Mouse (Mus musculus): Measurements from ENCODE around the gene Iqsec1. TPM values are rescaled to one million over a fixed set of nuclear protein-coding genes. Genes with fewer than 3 reads are reported as not detected.
A peak's percentile ranks its signal among the peaks of the same experiment; 100 is the strongest.

The Iqsec1 gene
- polyA plus RNA-seq, 1 experiment from 2014 or later: 14.6 TPM

- H3K4me1 ChIP-seq (ENCODE audit: control insufficient read depth, insufficient read depth, low read length): peaks cover 3% of the 10 kb centered on the region
- 76% methylated on average over 6 of the region's 6 CpGs for WGBS
- no peaks in the 10 kb centered on the region for H3K27me3 ChIP-seq (ENCODE audit: control insufficient read depth, insufficient read depth, low read length)
- H3K36me3 ChIP-seq (ENCODE audit: control insufficient read depth, insufficient read depth, low read length): no peaks in the 10 kb centered on the region
- no peak overlapping the region for H3K4me2 ChIP-seq
- no peak overlapping the region for H3K4me3 ChIP-seq (ENCODE audit: low read depth, low read length)
- H3K27ac ChIP-seq (ENCODE audit: low read depth, low read length): no peak overlapping the region
- H3K9ac ChIP-seq (ENCODE audit: low read length): no peak overlapping the region
- H3K9me3 ChIP-seq (ENCODE audit: control insufficient read depth, low read length): no peaks in the 10 kb centered on the region
- no peak for ATAC-seq (ENCODE audit: low FRiP score)
- no peak for DNase-seq (ENCODE audit: low spot score, missing footprints)
These were observed 366.9 kb downstream of the Iqsec1 start for GRCm38 (mm10) chr6:90621584-90621890.

GRCm38 (mm10) chr6:90620791-90621583 lies 367.5 kb downstream of the Iqsec1 start:
- peaks cover 3% of the 10 kb centered on the region for H3K4me1 ChIP-seq (ENCODE audit: control insufficient read depth, insufficient read depth, low read length)
- ATAC-seq (ENCODE audit: low FRiP score) (no peak), DNase-seq (ENCODE audit: low spot score, missing footprints) (peak; percentile 82)
- H3K4me3 ChIP-seq (ENCODE audit: low read depth, low read length): no peak overlapping the region
- no peaks in the 10 kb centered on the region for H3K36me3 ChIP-seq (ENCODE audit: control insufficient read depth, insufficient read depth, low read length)
- no peak overlapping the region for H3K4me2 ChIP-seq
- no peaks in the 10 kb centered on the region for H3K27me3 ChIP-seq (ENCODE audit: control insufficient read depth, insufficient read depth, low read length)
- WGBS: 45% methylated on average over 9 of the region's 9 CpGs
- no peaks in the 10 kb centered on the region for H3K9me3 ChIP-seq (ENCODE audit: control insufficient read depth, low read length)
- no peak overlapping the region for H3K9ac ChIP-seq (ENCODE audit: low read length)
- no peak overlapping the region for H3K27ac ChIP-seq (ENCODE audit: low read depth, low read length)

- Histone ChIP-seq H3K9me3 (ENCODE audit: control insufficient read depth, low read length) (no peaks in the 10 kb centered on the region), H3K4me2 (no peak overlapping the region), H3K27me3 (ENCODE audit: control insufficient read depth, insufficient read depth, low read length) (no peaks in the 10 kb centered on the region), H3K4me1 (ENCODE audit: control insufficient read depth, insufficient read depth, low read length) (peaks cover 3% of the 10 kb centered on the region), H3K36me3 (ENCODE audit: control insufficient read depth, insufficient read depth, low read length) (no peaks in the 10 kb centered on the region), H3K27ac (ENCODE audit: low read depth, low read length) (no peak overlapping the region), H3K9ac (ENCODE audit: low read length) (no peak overlapping the region), H3K4me3 (ENCODE audit: low read depth, low read length) (no peak overlapping the region)
- no peak for ATAC-seq (ENCODE audit: low FRiP score)
- 83% methylated on average over 5 of the region's 5 CpGs for WGBS
- no peak for DNase-seq (ENCODE audit: low spot score, missing footprints)
These were observed 368.5 kb downstream of the Iqsec1 start for GRCm38 (mm10) chr6:90619936-90620335.

DNA sequence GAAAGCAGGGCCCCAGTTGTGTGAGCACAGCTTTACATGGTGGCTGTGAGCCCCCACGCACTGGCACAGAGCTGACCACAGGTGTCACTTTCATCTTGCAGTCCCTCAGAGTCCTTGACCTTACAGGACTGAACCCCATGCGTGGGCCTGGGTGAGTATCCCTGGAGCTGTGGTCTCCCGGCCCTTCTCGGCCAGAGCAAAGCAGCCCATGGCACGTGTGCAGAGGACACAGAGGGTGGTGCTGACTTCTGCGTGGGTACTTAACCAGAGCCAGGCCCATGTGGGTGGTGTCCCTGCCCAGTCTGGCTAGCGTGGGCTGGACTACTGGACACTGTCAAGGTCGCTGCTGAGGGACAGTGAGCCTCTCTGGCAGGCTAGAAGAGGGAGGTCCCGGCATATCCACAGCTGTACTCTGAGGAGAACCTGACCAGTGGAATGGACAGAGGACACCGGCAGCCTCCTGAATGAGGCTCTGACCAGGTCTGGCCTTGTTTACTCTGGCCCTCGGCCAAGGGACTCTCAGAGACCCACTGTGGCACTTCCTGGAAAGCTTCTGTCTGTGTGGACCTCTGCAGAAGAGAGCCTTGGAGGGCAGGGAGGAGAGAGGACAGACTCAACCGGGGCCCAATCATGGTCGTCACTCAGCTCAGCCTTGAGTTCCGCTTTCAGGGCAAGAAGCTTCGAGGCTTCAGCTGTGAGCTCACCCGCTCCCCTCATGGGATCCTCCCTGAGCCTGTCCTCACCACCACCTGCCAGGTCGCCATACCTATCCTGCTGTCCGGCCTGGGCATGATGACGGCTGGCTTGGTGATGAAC lies 369.5 kb downstream of the Iqsec1 start:
- H3K27me3 ChIP-seq (ENCODE audit: control insufficient read depth, insufficient read depth, low read length): no peaks in the 10 kb centered on the region
- H3K36me3 ChIP-seq (ENCODE audit: control insufficient read depth, insufficient read depth, low read length): no peaks in the 10 kb centered on the region
- DNase-seq (ENCODE audit: low spot score, missing footprints): no peak
- H3K4me3 ChIP-seq (ENCODE audit: low read depth, low read length): no peak overlapping the region
- 86% methylated on average over 19 of the region's 19 CpGs for WGBS
- peaks cover 3% of the 10 kb centered on the region for H3K4me1 ChIP-seq (ENCODE audit: control insufficient read depth, insufficient read depth, low read length)
- H3K9me3 ChIP-seq (ENCODE audit: control insufficient read depth, low read length): no peaks in the 10 kb centered on the region
- no peak overlapping the region for H3K4me2 ChIP-seq
- H3K27ac ChIP-seq (ENCODE audit: low read depth, low read length): no peak overlapping the region
- no peak for ATAC-seq (ENCODE audit: low FRiP score)
- H3K9ac ChIP-seq (ENCODE audit: low read length): no peak overlapping the region

GRCm38 (mm10) chr6:90618274-90618673 lies 370.2 kb downstream of the Iqsec1 start:
- Histone ChIP-seq H3K27me3 (ENCODE audit: control insufficient read depth, insufficient read depth, low read length) (no peaks in the 10 kb centered on the region), H3K9me3 (ENCODE audit: control insufficient read depth, low read length) (no peaks in the 10 kb centered on the region), H3K4me2 (no peak overlapping the region), H3K27ac (ENCODE audit: low read depth, low read length) (no peak overlapping the region), H3K4me1 (ENCODE audit: control insufficient read depth, insufficient read depth, low read length) (peaks cover 3% of the 10 kb centered on the region), H3K36me3 (ENCODE audit: control insufficient read depth, insufficient read depth, low read length) (no peaks in the 10 kb centered on the region), H3K9ac (ENCODE audit: low read length) (no peak overlapping the region), H3K4me3 (ENCODE audit: low read depth, low read length) (no peak overlapping the region)
- WGBS: 75% methylated on average over 4 of the region's 4 CpGs
- no peak for ATAC-seq (ENCODE audit: low FRiP score)
- DNase-seq (ENCODE audit: low spot score, missing footprints): no peak

DNA sequence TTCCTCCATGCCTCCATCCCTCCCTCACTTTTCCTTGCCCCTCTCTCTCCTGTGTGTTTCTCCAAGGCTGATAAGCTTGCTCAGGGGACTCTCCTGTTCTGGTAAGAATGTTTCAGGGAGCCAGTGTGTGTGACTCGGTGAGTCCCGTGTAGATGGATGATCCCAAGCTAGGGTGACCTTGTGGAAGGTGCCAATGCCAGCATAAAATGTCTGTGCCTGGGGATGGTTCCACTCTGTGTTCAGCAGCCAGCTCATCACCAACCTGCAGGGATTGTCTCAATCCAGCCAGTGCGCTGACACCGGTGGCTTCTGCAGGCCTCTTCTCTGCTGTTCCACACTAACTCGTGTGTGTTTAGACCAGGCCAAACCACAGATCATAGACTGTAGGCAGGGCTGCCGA lies 372.0 kb downstream of the Iqsec1 start:
- Histone ChIP-seq H3K4me1 (ENCODE audit: control insufficient read depth, insufficient read depth, low read length) (peaks cover 3% of the 10 kb centered on the region), H3K27ac (ENCODE audit: low read depth, low read length) (no peak overlapping the region), H3K9ac (ENCODE audit: low read length) (no peak overlapping the region), H3K27me3 (ENCODE audit: control insufficient read depth, insufficient read depth, low read length) (no peaks in the 10 kb centered on the region), H3K4me2 (no peak overlapping the region), H3K36me3 (ENCODE audit: control insufficient read depth, insufficient read depth, low read length) (no peaks in the 10 kb centered on the region), H3K4me3 (ENCODE audit: low read depth, low read length) (no peak overlapping the region), H3K9me3 (ENCODE audit: control insufficient read depth, low read length) (no peaks in the 10 kb centered on the region)
- DNase-seq (ENCODE audit: low spot score, missing footprints): no peak
- ATAC-seq (ENCODE audit: low FRiP score): no peak
- 88% methylated on average over 6 of the region's 6 CpGs for WGBS

GRCm38 (mm10) chr6:90615991-90616390 lies 372.5 kb downstream of the Iqsec1 start:
- Histone ChIP-seq H3K9me3 (ENCODE audit: control insufficient read depth, low read length) (no peaks in the 10 kb centered on the region), H3K27me3 (ENCODE audit: control insufficient read depth, insufficient read depth, low read length) (no peaks in the 10 kb centered on the region), H3K36me3 (ENCODE audit: control insufficient read depth, insufficient read depth, low read length) (no peaks in the 10 kb centered on the region), H3K27ac (ENCODE audit: low read depth, low read length) (no peak overlapping the region), H3K4me1 (ENCODE audit: control insufficient read depth, insufficient read depth, low read length) (peaks cover 2% of the 10 kb centered on the region), H3K9ac (ENCODE audit: low read length) (no peak overlapping the region), H3K4me2 (no peak overlapping the region), H3K4me3 (ENCODE audit: low read depth, low read length) (no peak overlapping the region)
- DNase-seq (ENCODE audit: low spot score, missing footprints): no peak
- 80% methylated on average over 6 of the region's 6 CpGs for WGBS
- ATAC-seq (ENCODE audit: low FRiP score): no peak

GRCm38 (mm10) chr6:90615362-90615761 lies 373.1 kb downstream of the Iqsec1 start:
- Histone ChIP-seq H3K4me1 (ENCODE audit: control insufficient read depth, insufficient read depth, low read length) (no peaks in the 10 kb centered on the region), H3K4me3 (ENCODE audit: low read depth, low read length) (no peak overlapping the region), H3K36me3 (ENCODE audit: control insufficient read depth, insufficient read depth, low read length) (no peaks in the 10 kb centered on the region), H3K4me2 (no peak overlapping the region), H3K9ac (ENCODE audit: low read length) (no peak overlapping the region), H3K27ac (ENCODE audit: low read depth, low read length) (no peak overlapping the region), H3K9me3 (ENCODE audit: control insufficient read depth, low read length) (no peaks in the 10 kb centered on the region), H3K27me3 (ENCODE audit: control insufficient read depth, insufficient read depth, low read length) (no peaks in the 10 kb centered on the region)
- ATAC-seq (ENCODE audit: low FRiP score): no peak
- 84% methylated on average over 7 of the region's 7 CpGs for WGBS
- DNase-seq (ENCODE audit: low spot score, missing footprints): no peak

GRCm38 (mm10) chr6:90613277-90613676 lies 375.2 kb downstream of the Iqsec1 start:
- no peaks in the 10 kb centered on the region for H3K9me3 ChIP-seq (ENCODE audit: control insufficient read depth, low read length)
- H3K4me2 ChIP-seq: no peak overlapping the region
- H3K4me1 ChIP-seq (ENCODE audit: control insufficient read depth, insufficient read depth, low read length): no peaks in the 10 kb centered on the region
- WGBS: 82% methylated on average over 8 of the region's 8 CpGs
- no peak overlapping the region for H3K4me3 ChIP-seq (ENCODE audit: low read depth, low read length)
- no peaks in the 10 kb centered on the region for H3K36me3 ChIP-seq (ENCODE audit: control insufficient read depth, insufficient read depth, low read length)
- DNase-seq (ENCODE audit: low spot score, missing footprints) (no peak), ATAC-seq (ENCODE audit: low FRiP score) (no peak)
- no peaks in the 10 kb centered on the region for H3K27me3 ChIP-seq (ENCODE audit: control insufficient read depth, insufficient read depth, low read length)
- no peak overlapping the region for H3K9ac ChIP-seq (ENCODE audit: low read length)
- no peak overlapping the region for H3K27ac ChIP-seq (ENCODE audit: low read depth, low read length)
